Comparison of ENCODE assay signal across 18 mouse cellular contexts in the genomic region with DNA sequence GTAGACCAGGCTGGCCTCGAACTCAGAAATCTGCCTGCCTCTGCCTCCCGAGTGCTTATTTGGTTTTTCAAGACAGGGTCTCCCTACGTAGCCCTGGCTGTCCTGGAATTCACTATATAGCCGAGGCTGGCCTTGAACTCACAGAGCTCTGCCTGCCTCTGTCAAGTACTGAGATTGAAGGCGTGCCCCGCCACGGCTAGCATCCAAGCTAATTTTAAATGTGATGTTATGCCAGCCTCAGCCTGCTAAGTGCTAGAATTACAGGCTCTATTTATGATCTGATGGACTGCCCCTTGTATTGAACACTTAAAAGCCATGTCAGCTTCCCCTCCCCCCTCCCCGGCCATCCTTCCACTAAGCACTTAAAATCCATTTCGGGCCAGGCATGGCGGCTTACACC.
"Had no signal": no experiment of that assay in that cellular context is flagged by ENCODE, and none has a peak within 500 bp of the region (broad histone marks: within the 10 kb centered on the region; RNA-seq: fewer than 3 reads in every experiment).

No protein-coding gene starts in this region.

- H3K36me3 ChIP-seq: midbrain, embryonic 10.5 days; midbrain, embryonic 12.5 days; neural tube, embryonic 13.5 days; neural tube, embryonic 15.5 days had no signal

- H3K4me3 ChIP-seq: midbrain, embryonic 10.5 days; midbrain, embryonic 12.5 days; myocyte; neural tube, embryonic 13.5 days; neural tube, embryonic 15.5 days had no signal

- H3K27me3 ChIP-seq: neural tube, embryonic 13.5 days; neural tube, embryonic 15.5 days had no signal

- H3K27ac ChIP-seq: midbrain, embryonic 10.5 days; midbrain, embryonic 12.5 days; neural tube, embryonic 13.5 days; neural tube, embryonic 15.5 days had no signal

- ATAC-seq: midbrain, embryonic 16.5 days had no signal

- H3K9ac ChIP-seq: lung, embryonic 14.5 days; neural tube, embryonic 13.5 days; neural tube, embryonic 15.5 days had no signal

- H3K9me3 ChIP-seq: midbrain, embryonic 10.5 days; midbrain, embryonic 12.5 days; neural tube, embryonic 13.5 days; neural tube, embryonic 15.5 days had no signal

- H3K4me2 ChIP-seq: lung, embryonic 14.5 days; midbrain, embryonic 12.5 days; neural tube, embryonic 13.5 days; neural tube, embryonic 15.5 days had no signal

- DNase-seq: lung, embryonic 14.5 days; lung, postnatal 10 days; lung, postnatal 4 days; midbrain, embryonic 14.5 days; retina, postnatal 1 day; right cerebral cortex, adult 18-20 months; right cerebral cortex, postnatal 25 days; right cerebral cortex, postnatal 4 days; spleen, adult 18-20 months; thymus, adult 18-20 months; thymus, postnatal 14 days; thymus, postnatal 4 days had no signal
